Mouse (Mus musculus) embryonic facial prominence, embryonic 10.5 days (tissue): Measurements from ENCODE around the gene Kel. TPM values are rescaled to one million over a fixed set of nuclear protein-coding genes. Genes with fewer than 3 reads are reported as not detected.

Experiments used
- DNase-seq: peaks from one replicate; pipeline ENCODE4 v3.0.0-alpha.2; 2017; ENCODE audit warnings: low spot score
- H3K27ac ChIP-seq: fragments of 300-500 bp; sonication (generic); replicated peaks from 2 replicates; pipeline ENCODE4 v1.5.1; 2016; ENCODE audit warnings: mild to moderate bottlenecking
- H3K27me3 ChIP-seq: fragments of 300-500 bp; sonication (generic); replicated peaks from 2 replicates; pipeline ENCODE4 v1.6.1; 2016; ENCODE audit warnings: low read depth, mild to moderate bottlenecking; ENCODE audit not compliant: poor library complexity, severe bottlenecking
- H3K36me3 ChIP-seq: fragments of 300-500 bp; sonication (generic); replicated peaks from 2 replicates; pipeline ENCODE4 v1.6.1; 2016; ENCODE audit warnings: mild to moderate bottlenecking, moderate library complexity
- H3K4me1 ChIP-seq: fragments of 300-500 bp; sonication (generic); 2 replicates; pipeline ENCODE4 v1.6.1; 2016
- H3K4me3 ChIP-seq: fragments of 300-500 bp; sonication (generic); 2 replicates; pipeline ENCODE4 v1.5.1; 2016; ENCODE audit warnings: mild to moderate bottlenecking, moderate library complexity
- H3K9me3 ChIP-seq: fragments of 300-500 bp; sonication (generic); 2 replicates; pipeline ENCODE4 v1.6.1; 2016; ENCODE audit warnings: mild to moderate bottlenecking
- WGBS: fragments of 180-500 bp; shearing (Covaris S2); methylation state at CpG from one replicate; pipeline ENCODE4 v1.1.7; 2016; 5-methylcytosine and 5-hydroxymethylcytosine counted together
- polyA plus RNA-seq: library from polyadenylated mRNA; unstranded; fragments of >200 nt; fragmentation: Nextera tagmentation; extraction: Ambion mirVana; gene quantifications from 2 replicates; pipeline ENCODE4 v1.2.1, GENCODE M21; 2016

The Kel gene
- polyA plus RNA-seq, 1 experiment from 2014 or later, result 5.8 TPM

DNA sequence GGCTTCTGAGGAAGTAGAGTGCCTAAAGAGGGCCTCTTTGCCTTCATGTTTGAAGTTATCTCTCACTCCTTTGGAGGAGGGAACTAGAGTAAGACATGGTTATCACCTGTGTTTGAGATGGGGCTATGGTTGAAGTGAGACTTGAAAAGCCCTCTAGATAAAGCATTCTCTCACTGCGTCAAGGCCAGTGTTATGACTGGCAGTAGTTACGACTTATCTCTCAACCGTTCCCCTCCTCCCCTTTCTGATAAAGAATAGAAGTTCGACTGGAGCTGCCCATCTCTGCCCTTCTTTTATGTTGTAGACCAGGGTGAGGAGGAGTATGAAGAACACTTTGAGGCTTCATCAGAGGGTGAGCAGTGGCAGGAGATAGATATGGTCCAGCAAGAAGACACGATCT is 19.2 kb downstream of the Kel start:
- Histone ChIP-seq H3K27me3 (no peaks in the 10 kb centered on the region), H3K36me3 (no peaks in the 10 kb centered on the region), H3K4me1 (no peaks in the 10 kb centered on the region), H3K9me3 (no peaks in the 10 kb centered on the region), H3K27ac (no peak overlapping the region), H3K4me3 (no peak overlapping the region)
- WGBS, result 90% methylated on average over 5 of the region's 5 CpGs
- no peak for DNase-seq

DNA sequence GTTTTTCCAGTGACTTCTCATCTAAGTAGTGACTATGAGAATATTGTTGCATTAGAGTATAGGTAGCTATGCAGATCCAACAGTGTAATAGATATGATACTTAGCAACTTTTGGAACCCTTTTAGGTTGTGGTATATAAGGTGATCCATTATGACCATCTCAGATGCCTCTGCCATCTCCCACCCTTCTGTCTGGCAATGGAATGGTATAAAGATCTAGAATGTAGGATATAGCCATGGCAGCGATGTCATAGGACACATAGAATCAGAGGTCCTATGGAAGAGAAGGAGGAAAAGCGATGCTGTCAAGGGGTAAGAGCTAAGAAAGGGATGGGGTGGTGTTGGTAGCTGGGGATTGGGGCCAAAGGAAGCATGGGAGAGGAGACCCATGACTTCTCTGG is 20.0 kb downstream of the Kel start, which contains the start of gene Llcfc1:
Llcfc1 (plus strand) TSS at position 301 of the 400 bp plus-strand sequence.
- H3K36me3 ChIP-seq, result no peaks in the 10 kb centered on the region
- no peaks in the 10 kb centered on the region for H3K9me3 ChIP-seq
- no peaks in the 10 kb centered on the region for H3K4me1 ChIP-seq
- H3K27me3 ChIP-seq, result no peaks in the 10 kb centered on the region
- DNase-seq, result no peak
- H3K27ac ChIP-seq, result no peak within 1 kb of the TSS
- no peak within 1 kb of the TSS for H3K4me3 ChIP-seq
- WGBS, result 91% methylated on average over 2 of the region's 2 CpGs

DNA sequence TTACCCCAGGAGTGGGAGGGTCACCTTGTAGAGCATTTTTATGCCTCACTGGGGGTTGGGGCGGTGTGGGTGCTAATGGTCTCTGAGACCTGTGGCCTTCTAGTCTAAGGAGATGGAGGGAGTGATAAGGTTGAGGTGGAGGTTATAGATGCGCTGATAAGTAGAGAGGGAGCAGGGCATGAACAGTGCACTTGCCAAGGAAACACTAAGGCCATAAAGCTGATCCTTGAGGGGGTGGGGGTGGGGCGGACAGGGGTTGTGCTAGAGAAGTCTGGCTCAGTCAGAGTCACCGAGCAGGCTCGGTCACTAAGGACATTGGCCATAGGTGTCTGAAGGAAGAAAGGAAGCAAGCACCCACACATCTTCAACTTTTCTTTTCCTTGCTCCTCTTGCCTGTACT is 22.5 kb downstream of the Kel start:
- 76% methylated on average over 5 of the region's 5 CpGs for WGBS

GRCm38 (mm10) chr6:41680669-41681068 is 23.5 kb downstream of the Kel start, which contains the start of gene Trpv5:
Gene Trpv5 (minus strand): TSS chr6:41680769.
- 58% methylated on average over 1 of the region's 1 CpGs for WGBS
- H3K27ac ChIP-seq, result no peak within 1 kb of the TSS
- H3K27me3 ChIP-seq, result no peaks in the 10 kb centered on the region
- H3K36me3 ChIP-seq, result no peaks in the 10 kb centered on the region
- H3K4me3 ChIP-seq, result no peak within 1 kb of the TSS
- no peaks in the 10 kb centered on the region for H3K9me3 ChIP-seq
- no peak for DNase-seq
- H3K4me1 ChIP-seq, result no peaks in the 10 kb centered on the region

More for the DNA sequence above, 22.5 kb downstream of the Kel start:
- Histone ChIP-seq H3K36me3 (no peaks in the 10 kb centered on the region), H3K4me3 (no peak overlapping the region), H3K4me1 (no peaks in the 10 kb centered on the region), H3K27me3 (no peaks in the 10 kb centered on the region), H3K27ac (no peak overlapping the region), H3K9me3 (no peaks in the 10 kb centered on the region)
- DNase-seq, result no peak

DNA sequence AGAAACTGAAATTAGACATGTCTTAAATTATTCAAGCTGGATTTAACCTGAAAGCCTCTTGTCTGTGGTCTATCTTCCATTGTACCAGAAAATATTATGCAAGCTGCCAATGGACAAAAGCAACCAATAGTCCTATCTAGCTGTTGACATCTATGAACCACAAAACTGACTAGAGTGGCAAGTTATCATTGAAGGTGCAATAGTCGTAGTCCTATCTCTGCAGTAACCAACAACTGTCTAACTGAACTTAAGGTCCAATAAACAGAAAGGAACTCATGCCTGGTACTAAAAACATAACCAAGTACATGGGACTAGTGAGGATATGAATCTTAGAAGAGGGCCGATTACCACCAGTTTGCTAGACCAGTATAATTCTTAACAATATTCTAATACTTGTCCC is 27.6 kb downstream of the Kel start:
- Histone ChIP-seq H3K4me1 (no peaks in the 10 kb centered on the region), H3K27ac (no peak overlapping the region), H3K27me3 (no peaks in the 10 kb centered on the region), H3K4me3 (no peak overlapping the region), H3K36me3 (no peaks in the 10 kb centered on the region), H3K9me3 (no peaks in the 10 kb centered on the region)
- DNase-seq, result no peak
- WGBS, result 89% methylated on average over 2 of the region's 2 CpGs

GRCm38 (mm10) chr6:41662320-41662719 is 41.8 kb downstream of the Kel start:
- no peak for DNase-seq
- no peaks in the 10 kb centered on the region for H3K4me1 ChIP-seq
- H3K36me3 ChIP-seq, result no peaks in the 10 kb centered on the region
- H3K27me3 ChIP-seq, result no peaks in the 10 kb centered on the region
- no peak overlapping the region for H3K27ac ChIP-seq
- 29% methylated on average over 2 of the region's 2 CpGs for WGBS
- H3K9me3 ChIP-seq, result no peaks in the 10 kb centered on the region
- H3K4me3 ChIP-seq, result no peak overlapping the region

GRCm38 (mm10) chr6:41658487-41658886 is 45.7 kb downstream of the Kel start:
- no peaks in the 10 kb centered on the region for H3K4me1 ChIP-seq
- no peaks in the 10 kb centered on the region for H3K9me3 ChIP-seq
- no peaks in the 10 kb centered on the region for H3K27me3 ChIP-seq
- no peaks in the 10 kb centered on the region for H3K36me3 ChIP-seq
- 88% methylated on average over 1 of the region's 1 CpGs for WGBS
- H3K4me3 ChIP-seq, result no peak overlapping the region
- DNase-seq, result no peak
- no peak overlapping the region for H3K27ac ChIP-seq

DNA sequence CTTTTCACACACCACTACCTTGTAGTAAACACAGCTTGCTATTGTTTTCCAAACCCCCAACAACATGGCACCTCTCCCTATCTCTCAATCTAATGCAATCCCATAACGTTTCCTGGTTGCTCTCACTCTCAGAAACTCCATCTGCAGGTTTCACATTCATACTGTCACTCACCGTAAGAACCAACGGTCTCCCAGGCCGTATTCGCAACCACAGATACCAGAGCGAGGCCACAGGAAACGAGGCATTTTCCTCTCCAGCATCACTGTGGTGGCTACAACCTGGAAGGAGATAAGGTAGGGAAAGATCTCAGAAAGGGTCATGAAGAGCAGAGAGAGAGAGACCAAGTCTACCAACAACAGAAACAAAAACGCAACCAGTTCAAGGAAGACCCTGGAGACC is 49.5 kb downstream of the Kel start:
- Histone ChIP-seq H3K9me3 (no peaks in the 10 kb centered on the region), H3K27me3 (no peaks in the 10 kb centered on the region), H3K27ac (no peak overlapping the region), H3K4me3 (no peak overlapping the region), H3K4me1 (no peaks in the 10 kb centered on the region), H3K36me3 (no peaks in the 10 kb centered on the region)
- WGBS, result 86% methylated on average over 8 of the region's 8 CpGs
- no peak for DNase-seq

DNA sequence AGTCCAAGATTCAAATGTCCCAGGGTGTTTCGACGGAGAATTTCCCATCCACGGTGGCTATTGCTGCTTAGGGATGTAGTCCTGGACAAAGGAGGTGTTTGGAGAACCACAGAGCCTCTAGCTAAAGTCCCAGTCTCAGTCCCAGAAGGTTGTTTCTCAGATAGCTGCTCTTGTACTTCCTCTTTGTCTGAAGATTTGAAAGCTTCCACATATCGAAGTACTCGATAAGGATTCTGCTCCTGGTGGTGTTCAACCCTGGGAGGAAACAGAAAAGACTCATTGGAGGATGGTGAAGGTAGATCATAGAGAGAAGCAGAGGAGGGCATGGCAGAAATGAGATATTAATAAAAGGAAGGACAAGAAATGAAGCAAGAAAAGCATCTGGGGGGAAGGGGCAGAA is 51.0 kb downstream of the Kel start:
- WGBS, result 94% methylated on average over 5 of the region's 5 CpGs
- no peaks in the 10 kb centered on the region for H3K36me3 ChIP-seq

GRCm38 (mm10) chr6:41646672-41647071 is 57.5 kb downstream of the Kel start:
- no peak overlapping the region for H3K27ac ChIP-seq
- no peaks in the 10 kb centered on the region for H3K9me3 ChIP-seq
- no peaks in the 10 kb centered on the region for H3K27me3 ChIP-seq
- DNase-seq, result no peak
- H3K4me1 ChIP-seq, result no peaks in the 10 kb centered on the region
- H3K4me3 ChIP-seq, result no peak overlapping the region
- no peaks in the 10 kb centered on the region for H3K36me3 ChIP-seq

More for the DNA sequence above, 51.0 kb downstream of the Kel start:
- Histone ChIP-seq H3K4me3 (no peak overlapping the region), H3K27ac (no peak overlapping the region), H3K4me1 (no peaks in the 10 kb centered on the region), H3K27me3 (no peaks in the 10 kb centered on the region), H3K9me3 (no peaks in the 10 kb centered on the region)
- no peak for DNase-seq

- H3K4me1 ChIP-seq, result no peaks in the 10 kb centered on the region
- no peak overlapping the region for H3K4me3 ChIP-seq
- no peak overlapping the region for H3K27ac ChIP-seq
- no peak for DNase-seq
- H3K27me3 ChIP-seq, result no peaks in the 10 kb centered on the region
- WGBS, result 83% methylated on average over 3 of the region's 3 CpGs
- H3K36me3 ChIP-seq, result no peaks in the 10 kb centered on the region
- no peaks in the 10 kb centered on the region for H3K9me3 ChIP-seq
Measured at GRCm38 (mm10) chr6:41646220-41646619, 57.9 kb downstream of the Kel start.

- Histone ChIP-seq H3K27me3 (no peaks in the 10 kb centered on the region), H3K4me1 (peaks cover 3% of the 10 kb centered on the region; the same call in 1 of the 2 replicates), H3K4me3 (no peak overlapping the region), H3K27ac (no peak overlapping the region), H3K36me3 (no peaks in the 10 kb centered on the region), H3K9me3 (no peaks in the 10 kb centered on the region)
- no peak for DNase-seq
- WGBS, result 90% methylated on average over 3 of the region's 3 CpGs
Measured at GRCm38 (mm10) chr6:41643227-41643626, 60.9 kb downstream of the Kel start.

DNA sequence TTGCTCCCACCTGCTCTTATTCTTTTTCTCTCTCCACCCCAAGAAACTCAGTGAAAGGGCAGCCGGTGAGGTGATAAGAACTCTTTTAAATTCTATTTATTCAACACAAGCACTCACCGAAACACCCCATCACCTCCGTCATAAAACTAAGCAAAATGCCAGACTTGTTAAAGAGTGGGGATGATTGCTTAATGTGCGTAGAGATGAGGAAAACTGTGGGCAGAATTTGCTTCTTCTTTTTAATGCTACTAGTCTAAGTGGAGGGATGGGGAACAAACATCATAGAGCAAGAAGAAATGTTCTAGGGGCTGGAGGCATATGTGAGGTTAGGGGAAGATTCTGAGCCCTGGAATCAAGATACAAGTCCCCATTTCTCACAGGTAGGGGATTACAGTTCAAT is 61.4 kb downstream of the Kel start:
- no peak for DNase-seq
- H3K27me3 ChIP-seq, result no peaks in the 10 kb centered on the region
- H3K27ac ChIP-seq, result no peak overlapping the region
- no peak overlapping the region for H3K4me3 ChIP-seq
- H3K4me1 ChIP-seq, result peaks cover 3% of the 10 kb centered on the region; the same call in 1 of the 2 replicates
- no peaks in the 10 kb centered on the region for H3K36me3 ChIP-seq
- 90% methylated on average over 4 of the region's 4 CpGs for WGBS
- no peaks in the 10 kb centered on the region for H3K9me3 ChIP-seq
